Mouse (Mus musculus) G1E (cell line): Measurements from ENCODE around the gene Cmah.

Experiments used
- CTCF ChIP-seq: IDR thresholded peaks from 2 replicates; pipeline ENCODE4 v1.5.1; 2012; ENCODE audit warnings: low read depth, low read length, inconsistent platforms, mixed read lengths
- POLR2AphosphoS5 ChIP-seq: IDR thresholded peaks from 2 replicates; pipeline ENCODE4 v1.6.1; 2012; ENCODE audit warnings: low read depth, low read length, inconsistent platforms; ENCODE audit not compliant: insufficient replicate concordance

- TF ChIP-seq CTCF = no peak
- TF ChIP-seq POLR2AphosphoS5 = no peak
Measured at GRCm38 (mm10) chr13:24467806-24468205, 140.6 kb downstream of the Cmah start.
